26 mouse cellular contexts compared by ENCODE assay signal in genomic region chr4:106043661-106044060, GRCm38 (mm10).
DNase-seq lines count a peak whose midpoint lies in the region; ATAC-seq lines count a peak whose summit lies in the region.
"Had no signal": no experiment of that assay in that cellular context is flagged by ENCODE, and none has a peak within 500 bp of the region (broad histone marks: within the 10 kb centered on the region; RNA-seq: fewer than 3 reads in every experiment).

No protein-coding gene starts in this region.

- no peak overlapping the region for H3K9ac ChIP-seq in heart, embryonic 12.5 days
- H3K9ac ChIP-seq in heart, embryonic 15.5 days = no peak overlapping the region
- H3K9ac ChIP-seq: forebrain, embryonic 13.5 days; hindbrain, embryonic 14.5 days had no signal

- intact Hi-C loops in heart, postnatal 10 days (cut with DNase I) = no loop called here

- peak; percentile 56 for DNase-seq in heart, embryonic 10.5 days (ENCODE audit: low spot score)
- DNase-seq in heart, postnatal 10 days = no peak
- peak; percentile 38 for DNase-seq in retina, adult 2 months (ENCODE audit: low read depth, low spot score)
- DNase-seq in retina, postnatal 1 day = no peak
- DNase-seq: adrenal gland, adult 8-10 months; adrenal gland, postnatal 25 days; cerebellum, adult 11-12 months; cerebellum, adult 8-10 months; cerebellum, postnatal 10 days; cerebellum, postnatal 36 days; embryo, embryonic 11 days; gastrocnemius, postnatal 10 days; gastrocnemius, postnatal 36 days; kidney, adult 18-20 months had no signal

- no peak overlapping the region for H3K4me2 ChIP-seq in heart, embryonic 12.5 days
- no peak overlapping the region for H3K4me2 ChIP-seq in heart, embryonic 15.5 days
- H3K4me2 ChIP-seq: forebrain, embryonic 13.5 days; heart, embryonic 11.5 days; hindbrain, embryonic 14.5 days had no signal

- no peaks in the 10 kb centered on the region for H3K9me3 ChIP-seq in heart, embryonic 10.5 days
- no peaks in the 10 kb centered on the region for H3K9me3 ChIP-seq in heart, embryonic 12.5 days (replicated peaks)
- no peaks in the 10 kb centered on the region for H3K9me3 ChIP-seq in heart, embryonic 15.5 days (replicated peaks)
- H3K9me3 ChIP-seq: forebrain, embryonic 10.5 days; forebrain, embryonic 13.5 days had no signal

- no peaks in the 10 kb centered on the region for H3K27me3 ChIP-seq in heart, embryonic 10.5 days (ENCODE audit: insufficient read depth, poor library complexity, severe bottlenecking)
- H3K27me3 ChIP-seq in heart, embryonic 12.5 days (replicated peaks) = no peaks in the 10 kb centered on the region
- H3K27me3 ChIP-seq in heart, embryonic 15.5 days = no peaks in the 10 kb centered on the region
- H3K27me3 ChIP-seq: forebrain, embryonic 13.5 days had no signal

- no peak overlapping the region for H3K4me3 ChIP-seq in heart, embryonic 10.5 days
- no peak overlapping the region for H3K4me3 ChIP-seq in heart, embryonic 12.5 days
- H3K4me3 ChIP-seq in heart, embryonic 15.5 days = no peak overlapping the region
- H3K4me3 ChIP-seq: forebrain, embryonic 10.5 days; forebrain, embryonic 13.5 days; heart, adult 2 months had no signal

- peaks cover 9% of the 10 kb centered on the region; the same call in 1 of the 2 replicates for H3K4me1 ChIP-seq in heart, embryonic 10.5 days
- H3K4me1 ChIP-seq in heart, embryonic 12.5 days (replicated peaks) = peaks cover 17% of the 10 kb centered on the region
- peaks cover 6% of the 10 kb centered on the region for H3K4me1 ChIP-seq in heart, embryonic 15.5 days (replicated peaks)

- peak overlapping the region; percentile 52; the same call in 1 of the 2 replicates for H3K27ac ChIP-seq in heart, embryonic 10.5 days
- H3K27ac ChIP-seq in heart, embryonic 12.5 days (ENCODE audit: poor library complexity, severe bottlenecking) = no peak overlapping the region
- peak overlapping the region; percentile 35 for H3K27ac ChIP-seq in heart, embryonic 15.5 days
- H3K27ac ChIP-seq: forebrain, embryonic 10.5 days; forebrain, embryonic 13.5 days; heart, adult 2 months; hindbrain, embryonic 14.5 days; hindbrain, postnatal 0 days had no signal

- ATAC-seq in heart, embryonic 12.5 days (ENCODE audit: insufficient number of reproducible peaks, low FRiP score) = no peak
- ATAC-seq in heart, embryonic 15.5 days (replicated peaks; ENCODE audit: insufficient number of reproducible peaks, insufficient read depth, low FRiP score, low read depth) = no peak
- ATAC-seq: activated CD4-positive, CD25-positive, alpha-beta regulatory T cell, adult 4 months; forebrain, embryonic 13.5 days; forebrain, embryonic 16.5 days; hindbrain, postnatal 0 days; inflammation-experienced regulatory T-cells, adult 6 months; intestine, embryonic 16.5 days had no signal

- 65% methylated on average over 9 of the region's 9 CpGs for whole genome bisulfite sequencing in heart, embryonic 10.5 days
- 49% methylated on average over 9 of the region's 9 CpGs for WGBS in heart, embryonic 12.5 days
- 53% methylated on average over 9 of the region's 9 CpGs for WGBS in heart, embryonic 15.5 days

- H3K36me3 ChIP-seq in heart, embryonic 10.5 days = no peaks in the 10 kb centered on the region
- no peaks in the 10 kb centered on the region for H3K36me3 ChIP-seq in heart, embryonic 12.5 days
- H3K36me3 ChIP-seq in heart, embryonic 15.5 days = no peaks in the 10 kb centered on the region
- H3K36me3 ChIP-seq: forebrain, embryonic 10.5 days had no signal

Comparison
In these comparisons a context has a peak if more than half of its experiments do, and no peak if none do; other contexts are left out.
1. DNase-seq: peak in heart, embryonic 10.5 days (single experiment) and retina, adult 2 months (single experiment); none in heart, postnatal 10 days (0 of 2) and retina, postnatal 1 day (single experiment).